Mouse (Mus musculus) ES-E14 (cell line): ENCODE data around the gene Rbp7.

Source experiments
- MAFK ChIP-seq: IDR thresholded peaks from 2 replicates; pipeline ENCODE4 v1.6.1; 2014; ENCODE audit warnings: mild to moderate bottlenecking, low read depth, low read length, inconsistent platforms; ENCODE audit not compliant: insufficient read depth
- ZC3H11A ChIP-seq: IDR thresholded peaks from 2 replicates; pipeline ENCODE4 v1.6.1; 2012; ENCODE audit warnings: low read depth, mild to moderate bottlenecking, inconsistent platforms, low read length, borderline replicate concordance
- ZNF384 ChIP-seq: IDR thresholded peaks from 2 replicates; pipeline ENCODE4 v1.6.1; 2012; ENCODE audit warnings: low read depth, low read length, inconsistent platforms

DNA sequence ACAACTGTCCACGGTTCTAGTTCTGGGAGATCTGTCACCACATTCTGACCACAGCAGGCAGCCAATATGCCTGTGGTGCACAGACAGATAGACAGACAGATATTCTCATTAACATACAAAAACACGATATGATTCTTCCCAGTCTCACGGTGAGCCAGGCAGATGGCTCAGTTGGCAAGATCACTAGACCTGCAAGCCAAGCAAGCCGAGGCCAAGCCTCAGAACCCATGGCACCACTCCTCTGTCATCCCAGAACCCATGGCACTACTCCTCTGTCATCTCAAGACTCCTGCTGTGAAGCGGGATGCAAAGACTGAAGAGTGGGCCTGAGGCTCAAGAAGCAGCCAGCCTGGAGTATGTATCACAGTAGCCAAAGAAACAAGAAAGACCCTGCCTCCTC is 25.2 kb downstream of the Rbp7 start:
- TF ChIP-seq MAFK: no peak
- TF ChIP-seq ZC3H11A: no peak
- TF ChIP-seq ZNF384: no peak
